Mouse (Mus musculus): Measurements from ENCODE around the gene Wdr73.

DNA sequence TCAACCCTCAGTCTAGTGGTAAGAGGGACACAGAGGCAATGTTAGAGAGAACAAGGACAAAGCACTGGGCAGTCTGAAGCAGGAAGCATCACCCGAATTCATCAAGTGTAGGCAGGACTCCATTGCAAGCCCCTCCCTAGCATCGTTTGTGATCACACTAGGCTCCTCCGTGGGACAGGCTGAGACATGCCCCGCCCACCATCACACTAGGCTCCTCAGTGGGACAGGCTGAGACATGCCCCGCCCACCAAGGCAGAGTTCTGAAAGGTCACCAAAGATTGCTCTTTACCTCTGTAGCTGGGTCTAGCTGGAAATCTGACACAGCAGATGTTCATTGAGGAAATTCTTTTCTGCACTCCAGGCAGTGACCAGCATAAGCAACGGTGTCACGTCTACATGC is 10.0 kb upstream of the Wdr73 start:
- TF ChIP-seq CTCF (IDR thresholded peaks at IDR 0.05; ENCODE audit: low read depth) = no peak
- TF ChIP-seq EP300 (IDR thresholded peaks at IDR 0.05; ENCODE audit: low read depth) = no peak

Measured in heart, postnatal 0 days (tissue).